Mouse (Mus musculus) left cerebral cortex, postnatal 10 days (tissue): Measurements from ENCODE around the gene Trabd2b. TPM values are rescaled to one million over a fixed set of nuclear protein-coding genes. Genes with fewer than 3 reads are reported as not detected.

Source experiments
- DNase-seq, 2 experiments: peaks; one replicate each; pipeline ENCODE4 v3.0.0; 2021 to 2022; ENCODE audit warnings: low spot score in 2 of 2, mixed read lengths in 1 of 2; ENCODE audit errors: extremely low spot score in 1 of 2
- intact Hi-C: fragments of 180-260 bp; cut with DNase I; formaldehyde crosslinking; loops from one replicate; pipeline ENCODE4 v1.15.1; 2025
- total RNA-seq, 2 experiments: library from RNA; stranded (reverse); gene quantifications; 2 replicates each; pipeline ENCODE4 v1.2.3; 2021

Gene Trabd2b
- total RNA-seq, 2 experiments from 2014 or later, result 2.8 to 3.1 TPM

DNA sequence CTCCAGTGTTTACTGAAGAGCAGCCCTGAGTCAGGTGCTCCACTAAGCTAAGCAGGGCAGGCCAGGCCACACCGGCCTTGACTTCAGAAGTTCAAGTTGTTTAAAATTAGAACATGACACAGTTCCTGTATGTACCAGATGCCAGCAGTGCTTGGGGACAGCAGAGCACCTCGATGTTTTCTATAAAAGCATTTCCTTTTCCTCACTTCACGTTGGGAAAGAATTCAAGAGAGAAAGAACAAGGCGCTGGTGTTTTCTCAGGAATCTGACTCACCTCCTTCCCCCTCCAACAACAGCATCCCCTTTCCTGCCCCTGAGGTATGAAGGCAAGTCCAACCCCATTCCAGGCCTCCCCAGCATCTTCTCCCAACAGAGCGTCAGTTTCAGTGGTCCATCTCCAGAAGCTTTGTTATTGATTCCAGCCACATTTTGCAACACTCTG lies 108.8 kb downstream of the Trabd2b start:
- DNase-seq, result no peak
- intact Hi-C loops, result no loop called here

DNA sequence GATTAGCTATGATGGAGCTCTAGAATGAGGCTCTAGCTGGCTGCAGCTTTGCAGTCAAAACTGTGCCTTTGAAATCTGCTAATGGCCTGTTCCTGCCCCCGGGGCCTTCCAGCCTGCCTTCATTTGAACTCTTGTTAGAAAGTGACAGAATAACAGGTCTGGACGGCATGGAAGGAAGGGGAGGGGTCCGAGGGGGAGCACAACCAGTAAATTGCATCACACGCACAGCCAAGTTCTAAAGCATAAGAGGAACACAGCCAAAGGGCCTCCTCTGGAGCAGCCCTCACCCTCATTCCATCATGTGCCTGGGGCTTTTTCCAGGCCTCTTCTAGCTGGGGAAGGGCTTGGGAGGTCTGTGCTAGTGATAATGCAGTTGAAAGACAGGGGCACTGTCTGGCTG lies 110.1 kb downstream of the Trabd2b start:
- intact Hi-C loops, result no loop called here
- DNase-seq, result no peak

DNA sequence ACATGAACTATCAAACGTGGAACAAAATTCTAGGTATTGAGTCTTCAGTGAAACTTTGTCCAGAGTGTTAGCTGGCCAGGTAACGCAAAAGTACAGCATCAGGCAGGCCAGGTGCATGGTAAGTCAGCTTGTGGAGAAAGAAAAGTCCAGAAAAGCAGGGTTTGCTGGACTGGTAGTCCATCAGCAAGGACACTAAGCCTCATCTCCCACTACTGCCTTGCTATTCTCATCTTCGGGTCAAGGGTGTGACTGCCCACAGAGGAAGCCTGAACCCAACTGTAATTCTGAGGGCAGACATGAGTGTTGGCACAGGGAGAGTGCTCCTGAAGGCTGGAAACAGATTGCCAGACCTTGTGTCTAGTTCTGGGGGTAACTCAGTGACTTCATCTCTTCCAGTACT lies 111.5 kb downstream of the Trabd2b start:
- intact Hi-C loops, result no loop called here
- DNase-seq, result no peak

DNA sequence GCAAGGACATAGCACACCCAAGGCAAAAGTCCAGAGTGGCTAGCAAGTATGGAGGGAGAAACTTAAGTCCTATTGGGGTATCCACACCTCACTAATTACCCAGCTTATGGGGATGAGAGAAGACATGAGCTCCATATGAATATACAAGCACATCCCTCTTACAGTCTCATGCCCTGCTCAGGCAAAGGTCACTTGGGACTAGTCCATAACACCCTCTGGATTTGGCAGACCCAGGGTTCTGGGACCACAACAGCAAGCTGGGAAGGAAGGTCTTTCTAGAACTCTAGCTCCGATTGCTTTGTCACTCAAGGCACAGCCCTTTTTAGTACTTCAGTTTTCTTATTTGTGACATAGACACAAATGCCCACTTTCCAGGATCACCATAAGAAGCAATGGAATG lies 112.0 kb downstream of the Trabd2b start:
- intact Hi-C loops, result no loop called here
- no peak for DNase-seq

DNA sequence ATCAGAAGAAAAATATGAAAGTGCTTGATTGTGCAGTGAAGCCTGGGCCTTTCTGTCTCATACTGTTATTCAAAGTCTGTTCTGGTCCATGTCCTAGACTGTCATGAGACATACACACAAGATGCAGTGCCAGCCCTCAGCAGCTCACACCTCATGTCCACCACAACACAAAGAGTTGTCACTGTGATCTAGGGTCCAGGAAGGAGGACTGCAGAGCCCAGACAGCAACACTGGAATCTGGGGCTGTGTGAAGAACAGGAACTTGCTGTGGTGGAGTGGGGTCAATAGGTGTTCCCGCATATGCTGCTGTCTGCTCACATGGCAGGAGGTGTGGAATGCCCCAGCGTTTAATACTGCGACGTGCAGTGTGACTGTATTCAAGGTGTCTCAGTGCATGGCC lies 112.8 kb downstream of the Trabd2b start:
- no peak for DNase-seq
- intact Hi-C loops, result no loop called here

DNA sequence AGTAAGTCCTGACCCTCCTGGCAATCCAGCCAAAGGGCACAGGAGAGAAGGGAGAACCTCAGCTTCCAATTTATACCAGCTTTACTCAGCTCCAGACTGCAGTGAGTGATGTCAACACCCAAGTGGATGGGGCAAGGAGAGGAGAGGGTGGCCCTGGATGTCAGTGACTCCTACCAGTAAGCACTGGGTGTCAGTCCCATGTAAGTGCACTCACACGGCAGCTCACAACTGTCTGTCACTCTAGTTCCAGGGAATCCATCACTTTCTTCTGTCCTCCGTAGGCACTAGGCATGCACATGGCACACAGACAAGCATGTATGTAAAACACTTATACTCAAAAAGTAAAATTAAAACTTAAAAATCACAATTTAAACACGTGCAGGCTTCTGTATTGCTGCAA lies 113.4 kb downstream of the Trabd2b start:
- intact Hi-C loops, result no loop called here
- no peak for DNase-seq

DNA sequence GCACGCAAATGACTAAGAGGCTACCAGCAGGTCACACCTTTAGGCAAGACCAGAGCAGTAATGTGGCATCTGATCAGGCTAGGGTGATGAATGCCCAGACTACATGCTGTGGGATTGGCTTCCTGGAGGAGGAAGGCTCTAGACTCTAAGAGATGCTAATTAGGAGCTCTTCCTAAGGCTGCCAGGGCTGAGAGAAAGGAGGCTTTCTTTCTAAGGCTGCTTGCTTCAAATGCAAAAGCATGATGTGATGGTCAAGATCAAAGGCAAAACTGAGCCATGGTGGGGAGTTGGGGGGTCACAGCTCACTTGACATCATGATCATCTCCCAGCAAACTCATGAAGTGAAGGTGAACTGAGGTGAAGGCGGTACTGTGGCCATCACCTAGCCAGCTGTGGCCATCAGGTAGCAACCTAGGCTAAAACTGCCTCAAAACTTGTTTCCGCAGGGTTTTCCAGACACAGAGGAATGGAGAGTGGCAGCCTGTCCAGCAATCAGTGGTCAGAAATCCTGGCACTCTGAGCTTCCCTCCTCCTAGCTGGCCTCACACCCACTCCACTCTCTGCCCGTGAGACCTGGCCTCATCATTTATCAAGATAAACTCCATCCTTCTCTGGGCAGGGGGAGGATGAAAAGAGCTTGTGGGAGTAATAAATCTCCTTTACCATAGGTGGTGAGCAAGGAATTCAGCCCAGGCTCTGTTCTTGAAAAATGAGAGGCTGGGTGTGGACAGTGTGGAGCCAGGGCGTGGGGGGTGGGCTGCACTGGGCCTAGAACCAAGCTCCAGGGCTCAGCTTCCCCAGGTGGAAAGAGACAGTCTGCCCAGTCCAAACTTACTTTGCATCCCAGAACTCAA lies 117.0 kb downstream of the Trabd2b start:
- intact Hi-C loops, result no loop called here
- no peak for DNase-seq

DNA sequence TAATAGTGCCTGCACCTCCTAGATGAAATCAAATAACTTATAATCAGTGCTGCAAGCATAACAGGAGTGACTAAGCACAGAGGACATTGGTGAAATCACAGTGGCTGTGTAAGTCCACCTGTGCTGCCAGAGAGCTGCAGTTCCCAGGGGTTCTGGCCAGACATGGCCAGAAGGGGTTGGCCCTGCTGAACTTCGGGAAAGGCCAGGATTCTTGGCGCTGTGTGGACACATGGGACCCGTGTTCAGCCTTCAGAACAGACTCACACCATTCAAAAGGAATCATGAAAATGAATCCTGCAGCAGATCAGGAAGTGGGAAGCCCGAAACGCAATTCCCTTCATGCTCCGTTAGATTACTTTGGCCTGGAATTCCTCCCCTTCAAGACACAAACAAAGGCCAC lies 125.1 kb downstream of the Trabd2b start:
- intact Hi-C loops, result no loop called here
- no peak for DNase-seq

DNA sequence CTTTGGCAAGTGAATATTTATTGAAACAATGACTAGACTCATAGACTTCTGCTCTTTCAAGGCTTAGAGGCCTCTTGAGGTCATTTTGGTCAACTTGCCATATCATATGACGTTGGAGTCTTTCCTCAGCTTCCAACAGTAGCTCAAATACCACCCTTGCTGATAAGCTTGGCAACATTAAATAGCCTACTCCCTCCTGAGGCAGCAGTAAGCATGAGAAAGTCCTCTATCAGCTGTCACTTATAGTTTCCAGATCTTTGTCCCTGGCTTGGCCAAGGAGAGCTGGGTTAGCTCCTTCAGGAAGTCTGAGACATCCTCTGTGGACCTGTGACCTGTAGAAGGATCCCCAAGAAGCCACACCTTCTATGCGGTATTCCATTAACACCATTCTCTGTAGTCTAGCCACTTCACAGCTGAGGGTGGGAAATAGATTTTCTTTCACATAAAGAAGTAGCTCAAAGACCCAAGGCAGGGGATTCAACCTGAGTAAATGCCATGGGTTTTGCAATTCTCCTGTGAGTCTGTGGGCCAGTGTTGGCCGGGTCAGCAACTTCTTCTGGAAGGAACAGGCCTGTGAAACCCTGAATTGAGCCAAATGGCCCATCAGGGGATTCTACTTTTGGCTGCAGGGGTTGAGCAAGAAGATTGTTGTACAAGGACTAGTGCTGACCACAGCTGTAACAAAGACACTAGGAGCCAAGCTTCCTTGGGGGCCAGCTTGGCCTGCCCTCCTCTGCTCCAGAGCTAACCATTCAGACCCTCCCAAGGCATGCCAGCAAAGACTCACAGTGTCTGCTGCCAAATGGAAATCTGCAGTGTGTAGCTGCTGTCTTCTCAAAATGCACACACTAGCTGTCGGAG lies 127.6 kb downstream of the Trabd2b start:
- DNase-seq, result no peak
- intact Hi-C loops, result no loop called here

DNA sequence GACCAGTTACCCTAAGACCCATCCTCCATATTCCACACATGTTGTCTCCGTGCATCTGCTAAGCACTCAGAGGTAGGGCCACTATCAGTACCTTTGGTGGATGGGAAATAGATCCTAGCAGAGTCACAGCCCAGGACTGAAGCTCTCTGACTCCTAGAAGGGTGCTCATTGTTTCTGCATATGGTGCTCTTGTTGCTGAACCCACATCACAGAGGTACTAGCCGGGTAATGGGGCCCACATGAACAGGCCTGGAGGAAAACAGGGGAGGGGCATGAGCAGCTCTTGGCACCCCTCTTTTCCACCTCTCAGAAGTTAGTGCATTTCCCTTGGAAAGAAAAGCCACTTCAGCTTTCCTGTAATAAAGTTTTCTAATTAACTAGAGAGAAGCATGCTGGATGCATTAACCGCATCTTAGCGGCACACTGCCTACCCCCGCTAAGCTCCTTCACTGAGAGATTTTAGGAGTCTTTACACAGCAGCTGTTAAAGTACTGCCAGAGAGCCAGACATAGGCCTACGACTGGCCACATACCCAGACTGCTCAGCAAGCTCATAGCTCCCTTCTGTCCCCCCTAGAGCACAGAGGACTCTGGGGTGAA lies 131.0 kb downstream of the Trabd2b start:
- intact Hi-C loops, result no loop called here

DNA sequence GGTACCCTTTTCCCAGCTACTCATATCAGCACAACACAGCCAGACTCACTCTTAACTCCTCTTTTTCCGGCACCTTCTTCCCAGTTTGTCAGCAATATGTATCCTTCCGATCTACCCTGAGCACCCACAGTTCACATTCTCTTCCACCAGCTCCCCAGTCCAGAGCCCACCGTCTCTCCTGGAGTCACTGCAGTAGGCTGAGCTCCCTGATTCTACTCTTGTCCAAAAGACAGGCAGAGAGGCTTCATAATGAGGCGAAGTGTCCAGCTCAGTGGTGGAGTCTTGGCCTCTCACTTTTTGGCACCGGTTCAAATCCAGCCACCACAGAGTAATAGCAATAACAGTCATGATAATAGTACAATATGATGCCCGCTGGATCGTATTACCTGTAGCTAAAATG lies 133.5 kb downstream of the Trabd2b start:
- intact Hi-C loops, result no loop called here
- no peak for DNase-seq

More for the DNA sequence above, 131.0 kb downstream of the Trabd2b start:
- DNase-seq, result no peak

DNA sequence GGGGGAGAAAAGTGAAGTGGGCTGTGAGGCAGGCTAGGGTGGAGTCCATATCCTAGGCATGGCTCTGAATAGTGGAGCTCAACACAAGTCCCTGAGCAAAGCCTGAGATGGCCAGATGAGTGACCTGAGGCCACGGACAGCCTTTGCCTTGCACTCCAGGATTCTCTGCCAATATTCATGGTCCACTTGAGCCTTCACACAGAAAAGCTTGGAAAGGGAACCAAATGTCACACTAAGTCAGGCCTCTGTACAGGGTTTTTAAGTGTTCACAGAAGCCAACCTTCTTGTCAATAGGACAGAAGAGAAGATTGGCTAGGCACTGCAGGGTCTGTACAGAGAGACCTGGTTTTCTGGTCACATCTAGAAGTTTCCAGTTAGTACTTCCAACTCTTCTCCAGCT lies 134.7 kb downstream of the Trabd2b start:
- intact Hi-C loops, result no loop called here

DNA sequence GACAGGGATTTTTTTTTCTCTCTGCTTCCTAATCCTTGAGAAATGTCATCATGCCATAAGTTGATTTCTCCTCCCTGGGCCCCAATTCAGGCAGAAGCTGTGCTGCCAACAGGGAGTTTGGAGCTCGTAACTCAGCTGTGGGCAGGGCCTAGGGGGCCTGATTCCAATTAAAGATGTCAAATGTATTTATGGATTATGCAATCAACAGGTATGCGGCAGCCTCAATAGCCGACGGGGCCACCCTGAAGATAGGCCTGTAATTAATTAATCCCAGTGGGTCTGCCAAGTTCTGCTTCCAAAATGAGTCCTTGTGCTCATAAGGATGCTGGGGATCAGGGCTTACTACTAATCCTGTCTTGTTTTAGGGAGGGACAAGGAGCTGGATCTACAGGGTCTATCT lies 135.6 kb downstream of the Trabd2b start:
- intact Hi-C loops, result no loop called here
- DNase-seq, result no peak

More for the DNA sequence above, 134.7 kb downstream of the Trabd2b start:
- DNase-seq, result no peak

DNA sequence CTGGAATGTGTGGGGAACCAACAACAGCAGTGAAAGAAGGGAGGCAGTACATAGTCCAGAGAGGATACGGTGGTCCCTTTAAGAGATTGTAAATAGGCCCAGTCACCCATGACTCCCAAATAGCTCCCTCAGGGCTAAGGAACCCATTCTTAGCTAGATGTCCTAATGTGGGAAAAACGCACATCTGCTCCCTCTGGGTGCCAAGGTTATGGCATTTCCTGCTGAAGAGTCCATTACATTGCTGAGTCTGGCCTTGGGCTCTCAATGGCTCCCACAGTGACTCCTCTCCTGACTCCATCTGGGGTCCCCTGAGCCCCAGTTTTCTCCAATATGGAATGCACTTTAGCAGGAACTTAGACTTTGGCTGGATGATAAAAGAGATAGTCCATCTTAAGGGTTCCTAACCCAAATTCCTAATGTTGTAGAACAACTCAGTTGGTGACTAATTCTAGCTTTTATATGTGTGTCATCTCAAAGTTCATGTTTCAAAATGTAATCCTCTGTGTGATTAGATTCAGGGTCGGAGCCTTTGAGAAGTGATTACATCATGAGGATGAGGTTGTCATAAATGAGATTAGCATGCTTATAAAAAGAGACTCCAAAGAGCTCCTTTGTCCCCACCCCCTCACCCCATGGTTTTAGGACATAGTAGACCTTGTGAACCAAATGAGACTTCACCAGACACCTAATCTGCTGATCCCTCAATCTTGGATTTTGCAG lies 139.1 kb downstream of the Trabd2b start:
- DNase-seq, result no peak

DNA sequence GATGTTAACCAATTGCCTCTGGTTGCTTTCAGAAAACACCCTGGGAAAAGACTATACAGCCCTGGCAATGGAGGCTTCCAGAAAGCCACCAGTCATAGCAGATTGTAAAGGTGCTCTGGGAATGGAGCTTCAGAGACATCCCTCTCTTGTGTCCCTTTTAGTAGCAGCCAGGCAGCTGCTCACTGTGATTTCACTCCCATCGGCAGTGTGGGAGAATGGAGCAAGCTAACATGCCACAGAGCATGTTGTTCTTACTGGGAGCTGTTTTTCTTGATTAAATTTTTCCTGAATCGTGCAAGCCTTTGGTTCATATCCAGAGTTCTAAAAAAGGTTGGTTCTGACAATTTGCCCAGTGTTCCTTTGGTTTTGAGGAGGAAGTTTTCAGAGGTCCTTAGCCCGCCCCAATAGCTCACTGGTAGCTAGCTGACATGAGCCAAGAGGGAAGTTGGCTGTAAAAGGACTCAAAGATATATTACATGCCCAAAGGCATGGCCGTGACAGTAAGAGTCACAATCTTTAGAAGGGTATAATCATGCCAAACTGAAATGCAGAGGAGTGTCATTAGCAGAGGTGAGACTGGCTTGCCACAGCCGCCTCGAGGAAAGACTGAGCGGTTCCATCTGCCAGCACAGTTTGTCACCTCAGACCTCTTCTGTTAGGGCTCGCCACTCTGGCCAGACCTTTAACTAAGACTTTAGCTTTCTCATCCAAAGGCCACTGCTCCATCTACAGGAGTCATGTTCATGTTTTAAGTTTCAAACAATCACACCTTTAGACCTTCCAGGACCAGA lies 141.3 kb downstream of the Trabd2b start:
- intact Hi-C loops, result no loop called here

More for the DNA sequence above, 139.1 kb downstream of the Trabd2b start:
- intact Hi-C loops, result no loop called here

DNA sequence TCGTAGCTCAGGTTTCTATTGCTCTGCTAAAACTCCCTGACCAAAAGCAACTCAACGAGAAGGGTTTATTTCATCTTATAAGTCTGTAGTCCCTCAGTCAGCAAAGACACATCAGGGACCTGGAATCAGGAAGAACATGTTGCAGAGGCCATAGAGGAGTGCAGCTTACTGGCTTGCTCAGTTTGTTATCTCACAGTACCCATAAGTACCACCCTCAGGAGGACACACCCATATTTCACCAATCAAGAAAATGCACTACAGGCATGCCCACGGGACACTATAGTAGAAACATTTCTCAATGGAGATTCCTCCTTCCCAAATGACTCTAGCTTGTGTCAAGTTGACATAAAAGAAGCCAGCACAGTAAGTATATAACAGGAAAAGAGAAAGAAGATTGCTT lies 143.0 kb downstream of the Trabd2b start:
- intact Hi-C loops, result no loop called here
- DNase-seq, result no peak

More for the DNA sequence above, 141.3 kb downstream of the Trabd2b start:
- no peak for DNase-seq

DNA sequence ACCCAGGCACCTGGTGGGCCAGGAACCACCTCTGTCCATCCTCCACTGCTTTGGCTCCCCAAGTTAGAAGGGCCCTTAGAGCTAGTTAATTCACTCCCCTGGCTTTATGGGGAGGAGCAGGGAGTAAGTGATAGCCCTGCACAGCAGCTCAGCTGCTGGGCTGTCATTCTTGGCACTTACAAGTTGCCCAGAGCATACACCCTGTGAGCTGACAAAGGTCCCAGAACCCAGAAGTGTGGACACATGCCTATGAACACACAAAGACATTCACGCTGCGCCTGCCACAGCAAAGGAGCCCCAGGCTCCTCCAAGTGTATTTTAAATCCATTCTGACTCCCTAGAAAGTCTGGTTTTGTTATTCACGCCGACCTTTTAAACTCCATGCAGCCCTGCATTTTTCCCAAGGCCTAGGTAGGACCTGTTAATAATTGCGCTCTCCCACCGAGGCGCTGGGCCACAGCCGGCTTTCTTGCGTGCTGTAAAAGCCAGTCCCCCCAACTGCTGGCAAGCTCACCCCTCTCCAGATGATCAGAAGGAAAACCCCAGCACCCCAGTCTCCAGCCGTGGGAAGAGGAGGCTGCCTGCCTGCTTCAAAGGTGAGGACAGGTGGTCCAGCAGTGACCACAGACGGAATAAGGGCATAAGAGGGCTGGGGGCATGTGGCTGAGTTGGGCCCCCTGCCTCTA lies 144.1 kb downstream of the Trabd2b start:
- intact Hi-C loops, result no loop called here

DNA sequence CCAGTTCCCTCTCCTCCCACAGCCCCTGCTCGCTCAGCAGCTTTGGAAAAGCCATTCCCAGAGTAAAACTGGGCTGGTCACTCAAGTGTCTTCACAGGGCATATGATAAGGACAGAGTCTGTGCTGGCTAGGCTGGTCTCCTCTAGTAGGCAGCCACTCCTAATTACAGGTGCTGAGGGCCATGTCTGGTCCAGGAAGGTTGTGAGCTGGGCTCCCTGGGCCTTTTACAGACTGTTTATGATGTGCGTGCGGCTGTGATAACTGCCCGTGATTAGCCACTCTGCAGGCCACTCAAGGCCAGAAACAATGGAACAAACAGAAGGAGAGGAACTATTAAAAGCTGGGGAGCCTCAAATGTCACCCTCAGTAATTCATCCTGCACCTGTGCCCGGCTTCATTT lies 150.4 kb downstream of the Trabd2b start:
- DNase-seq, result no peak
- intact Hi-C loops, result no loop called here

More for the DNA sequence above, 144.1 kb downstream of the Trabd2b start:
- DNase-seq, result no peak
